Mouse (Mus musculus) retina, postnatal 7 days (tissue): ENCODE results near the gene Piezo1.

Source experiments
- DNase-seq: peaks from one replicate; pipeline ENCODE4 v3.0.0-alpha.2; 2012; ENCODE audit warnings: low read depth, low spot score

Piezo1 gene

GRCm38 (mm10) chr8:122546811-122547453, 4.2 kb downstream of the Piezo1 start:
- no peak for DNase-seq

- no peak for DNase-seq
These were observed 4.9 kb downstream of the Piezo1 start for GRCm38 (mm10) chr8:122546066-122546755.

GRCm38 (mm10) chr8:122544138-122544537, 7.0 kb downstream of the Piezo1 start:
- DNase-seq: no peak

- DNase-seq: no peak
These were observed 12.6 kb downstream of the Piezo1 start for GRCm38 (mm10) chr8:122538310-122539076.

GRCm38 (mm10) chr8:122537812-122538211, 13.3 kb downstream of the Piezo1 start:
- DNase-seq: no peak

- DNase-seq: no peak
These were observed 14.1 kb downstream of the Piezo1 start for GRCm38 (mm10) chr8:122537033-122537432.

GRCm38 (mm10) chr8:122531312-122531711, 19.8 kb downstream of the Piezo1 start:
- no peak for DNase-seq

GRCm38 (mm10) chr8:122529159-122529558, 22.0 kb downstream of the Piezo1 start:
- no peak for DNase-seq

- no peak for DNase-seq
These were observed 23.2 kb downstream of the Piezo1 start for GRCm38 (mm10) chr8:122527937-122528336.

- DNase-seq: no peak
These were observed 24.5 kb downstream of the Piezo1 start for GRCm38 (mm10) chr8:122526526-122527170.

- no peak for DNase-seq
These were observed 25.0 kb downstream of the Piezo1 start for GRCm38 (mm10) chr8:122526084-122526483.

- DNase-seq: no peak
These were observed 26.1 kb downstream of the Piezo1 start for GRCm38 (mm10) chr8:122525004-122525403.

GRCm38 (mm10) chr8:122524506-122524905, 26.6 kb downstream of the Piezo1 start:
- no peak for DNase-seq

GRCm38 (mm10) chr8:122523652-122524360, 27.3 kb downstream of the Piezo1 start:
- DNase-seq: peak; percentile 16

GRCm38 (mm10) chr8:122522796-122523651, 28.1 kb downstream of the Piezo1 start:
- no peak for DNase-seq

- no peak for DNase-seq
These were observed 30.5 kb downstream of the Piezo1 start for GRCm38 (mm10) chr8:122520611-122521010.

- DNase-seq: no peak
These were observed 33.5 kb downstream of the Piezo1 start for GRCm38 (mm10) chr8:122517541-122518190.

- no peak for DNase-seq
These were observed 35.4 kb downstream of the Piezo1 start for GRCm38 (mm10) chr8:122515699-122516098.

- DNase-seq: no peak
These were observed 38.7 kb downstream of the Piezo1 start for GRCm38 (mm10) chr8:122512392-122512791.

GRCm38 (mm10) chr8:122511552-122511951, 39.6 kb downstream of the Piezo1 start:
- DNase-seq: no peak
